Mouse (Mus musculus): ENCODE measurements around the gene Tmem159. TPM values are rescaled to one million over a fixed set of nuclear protein-coding genes. Genes with fewer than 3 reads are reported as not detected.

The Tmem159 gene
- polyA plus RNA-seq (2012; rRNA removed) = 62.7 and 64.9 TPM in 2 replicates

- DNase-seq (ENCODE audit: low read depth) = no peak
These were observed at the start of gene Tmem159 for GRCm38 (mm10) chr7:120102164-120102972. TSS of gene Tmem159 (plus strand) at chr7:120102353.

GRCm38 (mm10) chr7:120054016-120054415, 48.1 kb upstream of the Tmem159 start:
- no peak for DNase-seq (ENCODE audit: low read depth)

- DNase-seq (ENCODE audit: low read depth) = no peak
These were observed 46.7 kb upstream of the Tmem159 start for GRCm38 (mm10) chr7:120055479-120055878.

- no peak for DNase-seq (ENCODE audit: low read depth)
These were observed 38.1 kb upstream of the Tmem159 start for GRCm38 (mm10) chr7:120064045-120064444.

DNA sequence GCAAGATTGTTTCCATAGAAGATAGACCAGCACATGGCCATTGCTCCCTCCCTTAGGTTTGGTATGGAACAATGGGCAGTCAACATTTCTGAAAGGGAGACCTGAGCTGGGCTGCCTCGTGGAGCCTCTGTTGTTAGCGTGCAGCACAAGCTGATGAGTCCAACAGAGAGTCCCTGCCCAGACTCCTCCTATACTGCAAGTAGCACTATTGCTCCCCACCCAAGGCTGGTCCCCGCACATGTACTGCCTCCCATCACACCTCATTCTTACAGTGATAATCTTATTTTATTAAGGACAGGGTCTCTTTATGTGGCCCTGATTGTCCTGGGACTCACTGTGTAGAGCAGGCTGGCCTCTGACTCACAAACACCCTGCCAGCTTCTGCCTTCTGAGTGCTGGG, 34.0 kb upstream of the Tmem159 start:
- no peak for DNase-seq (ENCODE audit: low read depth)

DNA sequence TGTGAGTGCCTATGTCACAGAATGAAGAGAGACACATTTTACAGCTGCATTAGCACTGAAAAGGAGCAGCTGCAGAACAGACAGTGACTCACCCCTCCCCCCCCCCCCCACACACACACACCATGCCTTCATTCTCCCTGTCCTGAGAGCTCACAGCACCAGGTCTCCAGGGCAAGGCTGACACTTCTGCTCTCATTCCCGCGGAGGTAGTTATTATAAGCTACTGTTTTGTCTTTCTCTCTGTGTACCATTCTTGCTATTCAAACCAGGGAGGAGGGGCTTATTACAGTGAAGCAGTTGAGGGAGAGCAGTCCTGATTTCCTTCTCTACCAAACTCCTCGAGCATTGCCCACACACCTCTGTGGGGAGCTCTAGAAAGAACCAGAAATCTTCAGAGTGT, 33.0 kb upstream of the Tmem159 start:
- DNase-seq (ENCODE audit: low read depth) = no peak

GRCm38 (mm10) chr7:120080177-120080576, 22.0 kb upstream of the Tmem159 start:
- DNase-seq (ENCODE audit: low read depth) = no peak

DNA sequence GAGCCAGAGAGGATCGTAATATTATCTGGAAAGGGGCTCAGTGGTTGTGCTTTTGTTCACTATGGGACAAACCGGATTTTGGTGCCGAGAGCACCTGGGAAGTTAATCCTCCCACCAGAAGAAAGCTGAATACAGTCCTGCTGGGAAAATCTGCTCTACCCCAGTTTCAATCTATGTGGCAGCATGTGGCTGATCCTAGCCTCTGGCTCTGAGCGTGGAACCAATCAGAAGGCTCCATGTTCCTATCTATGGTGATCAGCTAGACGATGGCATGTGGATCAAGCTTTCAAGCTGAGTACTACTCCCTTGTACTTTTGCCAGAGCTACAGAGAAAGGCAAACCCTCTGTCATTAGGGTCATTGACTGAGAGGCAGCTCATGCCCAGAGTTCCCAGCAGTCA, 9.1 kb upstream of the Tmem159 start:
- DNase-seq (ENCODE audit: low read depth) = no peak

DNA sequence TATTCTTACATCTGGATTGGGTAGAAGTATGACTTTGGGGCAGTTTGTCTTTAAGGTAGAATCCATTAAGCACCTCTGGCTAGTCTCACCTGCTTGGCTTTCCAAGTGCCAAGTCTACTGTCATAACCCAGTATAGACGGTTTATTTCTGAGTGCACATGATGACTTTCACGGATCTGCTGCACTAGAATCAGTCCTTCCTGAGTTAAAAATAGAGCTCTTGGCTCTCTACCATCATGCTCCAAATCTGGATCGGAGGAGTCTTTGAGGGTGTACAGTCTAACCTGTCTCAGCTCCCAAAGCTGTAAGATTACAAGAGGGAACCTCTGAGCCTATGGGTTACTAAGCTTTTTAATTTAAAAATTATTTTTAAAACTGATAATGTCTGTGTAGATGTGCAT, 7.9 kb upstream of the Tmem159 start:
- no peak for DNase-seq (ENCODE audit: low read depth)

DNA sequence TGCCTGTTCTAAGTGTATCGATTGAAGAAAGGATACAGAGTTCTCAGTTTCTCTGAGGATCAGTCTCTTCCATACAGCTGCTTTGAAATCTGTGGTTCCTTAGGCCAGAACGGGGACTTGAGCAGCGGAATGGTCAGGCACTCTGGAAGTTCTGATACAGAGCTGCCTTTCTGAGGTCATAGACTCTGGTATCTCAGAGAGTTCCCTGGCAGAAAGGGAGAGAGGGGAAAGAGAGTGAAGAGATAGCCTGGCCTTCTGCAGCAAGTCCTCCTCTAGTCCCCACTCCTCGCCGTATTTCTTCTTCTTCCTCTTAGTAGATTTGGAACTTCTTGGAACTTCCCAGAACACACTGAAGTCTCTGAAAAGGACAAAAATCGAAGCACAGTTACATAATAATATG, 7.0 kb upstream of the Tmem159 start, which contains the start of gene Dnah3:
TSS of gene Dnah3 (minus strand) at position 101 of the 400 bp plus-strand sequence.
- no peak for DNase-seq (ENCODE audit: low read depth)

- DNase-seq (ENCODE audit: low read depth) = no peak
These were observed 4.3 kb upstream of the Tmem159 start for GRCm38 (mm10) chr7:120097845-120098244.

GRCm38 (mm10) chr7:120098403-120098802, 3.8 kb upstream of the Tmem159 start:
- no peak for DNase-seq (ENCODE audit: low read depth)

DNA sequence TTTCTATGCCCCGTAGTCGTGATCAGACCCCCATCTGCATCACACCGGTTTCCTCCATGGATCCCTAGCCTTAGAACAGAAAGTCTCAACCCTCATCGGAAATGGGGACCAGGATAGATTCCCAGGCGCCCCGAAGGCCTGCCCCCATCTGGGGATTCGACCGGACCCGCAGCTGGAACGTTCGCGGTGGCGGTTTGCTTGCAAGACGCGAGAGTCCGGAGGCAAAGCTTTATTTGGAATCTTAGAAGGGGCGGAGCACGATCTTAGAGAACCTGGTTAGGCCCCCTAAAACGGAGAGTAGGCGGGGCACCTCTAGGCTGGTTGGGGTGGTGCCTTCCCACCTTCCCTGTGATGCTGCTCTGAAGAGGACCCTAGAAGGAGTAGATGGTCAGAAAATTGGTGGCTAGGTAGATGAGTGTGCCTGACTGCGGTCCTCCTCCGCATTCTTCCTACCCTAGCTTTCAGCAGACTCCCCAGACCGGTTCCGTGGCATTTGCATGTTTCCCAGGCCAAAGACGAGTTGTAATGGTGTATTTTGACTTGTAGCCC, 940 bp downstream of the Tmem159 start:
- DNase-seq (ENCODE audit: low read depth) = no peak

- no peak for DNase-seq (ENCODE audit: low read depth)
These were observed 2.8 kb downstream of the Tmem159 start for GRCm38 (mm10) chr7:120104975-120105374.

GRCm38 (mm10) chr7:120106356-120106755, 4.2 kb downstream of the Tmem159 start:
- DNase-seq (ENCODE audit: low read depth) = no peak

GRCm38 (mm10) chr7:120109676-120110075, 7.5 kb downstream of the Tmem159 start:
- DNase-seq (ENCODE audit: low read depth) = no peak

- no peak for DNase-seq (ENCODE audit: low read depth)
These were observed 14.8 kb downstream of the Tmem159 start for GRCm38 (mm10) chr7:120116976-120117375.

DNA sequence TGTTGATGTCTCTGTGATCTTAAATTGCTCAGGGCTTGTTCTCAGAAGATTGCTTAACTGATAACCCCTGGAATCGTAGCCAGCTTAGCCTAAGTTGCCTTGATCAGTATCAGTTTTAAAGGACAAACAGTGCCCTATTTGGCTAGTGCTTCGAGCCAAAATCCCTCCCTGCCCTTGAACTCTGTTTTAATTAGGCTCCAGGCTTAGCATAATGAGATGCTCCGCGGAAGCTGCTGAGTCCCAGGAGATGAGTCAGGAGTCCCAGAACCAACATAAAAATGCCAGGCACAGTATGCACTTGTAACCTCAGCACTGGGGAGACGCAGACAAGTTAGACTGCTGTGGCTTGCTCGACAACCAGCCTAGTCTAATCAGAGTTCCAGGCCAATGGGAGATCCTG, 15.4 kb downstream of the Tmem159 start:
- no peak for DNase-seq (ENCODE audit: low read depth)

GRCm38 (mm10) chr7:120123776-120124175, 21.6 kb downstream of the Tmem159 start:
- DNase-seq (ENCODE audit: low read depth) = no peak

DNA sequence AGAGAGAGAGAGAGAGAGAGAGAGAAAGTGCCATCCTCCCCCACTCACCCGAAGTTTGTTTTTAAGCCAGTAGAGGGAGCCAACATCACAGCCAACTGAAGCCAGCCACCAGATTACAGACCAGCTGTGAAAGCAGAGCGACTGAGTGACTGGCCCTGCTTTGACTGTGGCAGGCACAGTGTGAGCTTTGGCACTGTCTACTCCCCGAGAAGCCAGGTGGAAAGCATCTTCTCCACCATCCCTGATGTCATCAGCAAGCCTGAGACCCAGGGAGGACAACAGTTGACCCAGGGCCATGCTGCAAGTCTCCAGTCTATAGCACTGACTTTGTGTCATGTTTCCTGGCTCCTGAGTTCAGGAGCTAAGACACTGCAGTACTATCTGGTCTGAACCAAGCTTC, 22.7 kb downstream of the Tmem159 start:
- DNase-seq (ENCODE audit: low read depth) = no peak

DNA sequence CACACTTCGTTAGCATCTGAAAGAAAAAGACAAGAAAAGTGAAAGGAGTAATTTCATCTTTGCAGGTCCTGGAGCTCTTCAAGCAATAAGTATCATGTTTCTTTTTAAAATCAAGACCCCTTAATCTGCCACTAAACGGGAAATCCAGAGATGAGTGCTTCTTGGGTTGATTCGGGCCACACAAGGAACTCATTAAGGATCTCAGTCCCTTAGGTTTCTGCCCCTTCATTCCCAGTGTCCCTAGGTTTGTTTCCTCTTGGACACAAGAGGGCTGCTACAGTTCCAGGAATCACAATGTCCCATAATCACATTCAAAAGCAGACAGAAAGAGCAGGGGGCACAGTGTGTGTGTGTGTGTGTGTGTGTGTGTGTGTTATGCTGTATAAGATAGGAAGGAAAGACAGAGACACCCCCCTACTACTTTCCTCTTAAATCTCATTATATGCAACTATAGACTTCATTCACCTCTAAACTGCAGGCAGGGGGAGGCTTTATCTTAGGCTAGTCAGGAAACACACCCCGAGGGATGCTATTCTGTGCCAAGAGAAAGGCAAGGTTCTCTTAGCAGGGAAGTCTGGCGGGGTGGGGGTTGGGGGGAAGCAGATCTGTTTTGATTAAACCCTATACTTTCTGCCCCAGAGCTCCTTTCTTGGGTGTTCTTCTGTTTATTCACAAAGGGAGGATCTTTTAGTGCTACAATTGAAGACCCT, 25.0 kb downstream of the Tmem159 start:
- DNase-seq (ENCODE audit: low read depth) = no peak

GRCm38 (mm10) chr7:120127686-120128059, 25.5 kb downstream of the Tmem159 start:
- no peak for DNase-seq (ENCODE audit: low read depth)

GRCm38 (mm10) chr7:120128951-120129350, 26.8 kb downstream of the Tmem159 start:
- no peak for DNase-seq (ENCODE audit: low read depth)

Data from gonadal fat pad, adult 2 months (tissue).